Mouse (Mus musculus) megakaryocyte, embryonic 14.5 days (primary cell): ENCODE data around the gene 1600002K03Rik.

Experiments
- FLI1 ChIP-seq: IDR thresholded peaks from 2 replicates; pipeline ENCODE4 v1.6.1; 2012; ENCODE audit warnings: low read length, inconsistent platforms, mixed read lengths
- GATA1 ChIP-seq: IDR thresholded peaks from 3 replicates; pipeline ENCODE4 v1.6.1; 2012; ENCODE audit warnings: mixed read lengths, low read length, inconsistent platforms, borderline replicate concordance

GRCm38 (mm10) chr10:80208248-80208647, 35.5 kb downstream of the 1600002K03Rik start:
- TF ChIP-seq GATA1 (no peak), FLI1 (no peak)
